Mouse (Mus musculus): ENCODE results near the gene Dpp6. TPM values are rescaled to one million over a fixed set of nuclear protein-coding genes. Genes with fewer than 3 reads are reported as not detected.

Dpp6 gene
- polyA plus RNA-seq, 1 experiment from 2014 or later, result 2.4 TPM

GRCm38 (mm10) chr5:27242078-27242477 is 425.1 kb downstream of the Dpp6 start:
- ATAC-seq (ENCODE audit: insufficient read depth, low FRiP score), result no peak
- no peaks in the 10 kb centered on the region for H3K4me1 ChIP-seq (ENCODE audit: control insufficient read depth, insufficient read depth, low read length)
- WGBS, result 82% methylated on average over 3 of the region's 3 CpGs

GRCm38 (mm10) chr5:27243226-27243625 is 426.2 kb downstream of the Dpp6 start:
- no peaks in the 10 kb centered on the region for H3K9me3 ChIP-seq (replicated peaks; ENCODE audit: control insufficient read depth, low read length)
- H3K27me3 ChIP-seq (ENCODE audit: control insufficient read depth, insufficient read depth, low read length), result no peaks in the 10 kb centered on the region
- no peak overlapping the region for H3K4me2 ChIP-seq (ENCODE audit: low read depth, low read length)
- H3K4me3 ChIP-seq (replicated peaks; ENCODE audit: low read length), result no peak overlapping the region
- no peak overlapping the region for H3K27ac ChIP-seq (ENCODE audit: low read length)
- no peaks in the 10 kb centered on the region for H3K4me1 ChIP-seq (ENCODE audit: control insufficient read depth, insufficient read depth, low read length)
- no peaks in the 10 kb centered on the region for H3K36me3 ChIP-seq (ENCODE audit: control insufficient read depth, insufficient read depth, low read length)
- no peak for ATAC-seq (ENCODE audit: insufficient read depth, low FRiP score)
- H3K9ac ChIP-seq (ENCODE audit: low read length), result no peak overlapping the region
- 87% methylated on average over 1 of the region's 1 CpGs for WGBS

More at GRCm38 (mm10) chr5:27242078-27242477, 425.1 kb downstream of the Dpp6 start:
- no peak overlapping the region for H3K9ac ChIP-seq (ENCODE audit: low read length)
- H3K4me2 ChIP-seq (ENCODE audit: low read depth, low read length), result no peak overlapping the region
- no peaks in the 10 kb centered on the region for H3K27me3 ChIP-seq (ENCODE audit: control insufficient read depth, insufficient read depth, low read length)
- no peaks in the 10 kb centered on the region for H3K9me3 ChIP-seq (replicated peaks; ENCODE audit: control insufficient read depth, low read length)
- no peaks in the 10 kb centered on the region for H3K36me3 ChIP-seq (ENCODE audit: control insufficient read depth, insufficient read depth, low read length)
- no peak overlapping the region for H3K4me3 ChIP-seq (replicated peaks; ENCODE audit: low read length)
- H3K27ac ChIP-seq (ENCODE audit: low read length), result no peak overlapping the region

GRCm38 (mm10) chr5:27247793-27248192 is 430.8 kb downstream of the Dpp6 start:
- WGBS, result 90% methylated on average over 3 of the region's 3 CpGs

GRCm38 (mm10) chr5:27248685-27249084 is 431.7 kb downstream of the Dpp6 start:
- Histone ChIP-seq H3K27me3 (ENCODE audit: control insufficient read depth, insufficient read depth, low read length) (no peaks in the 10 kb centered on the region), H3K27ac (ENCODE audit: low read length) (no peak overlapping the region), H3K4me3 (replicated peaks; ENCODE audit: low read length) (no peak overlapping the region), H3K4me2 (ENCODE audit: low read depth, low read length) (no peak overlapping the region), H3K36me3 (ENCODE audit: control insufficient read depth, insufficient read depth, low read length) (no peaks in the 10 kb centered on the region), H3K4me1 (ENCODE audit: control insufficient read depth, insufficient read depth, low read length) (no peaks in the 10 kb centered on the region), H3K9me3 (replicated peaks; ENCODE audit: control insufficient read depth, low read length) (no peaks in the 10 kb centered on the region), H3K9ac (ENCODE audit: low read length) (no peak overlapping the region)
- no peak for ATAC-seq (ENCODE audit: insufficient read depth, low FRiP score)
- WGBS, result 53% methylated on average over 2 of the region's 2 CpGs

More at GRCm38 (mm10) chr5:27247793-27248192, 430.8 kb downstream of the Dpp6 start:
- Histone ChIP-seq H3K27ac (ENCODE audit: low read length) (no peak overlapping the region), H3K4me2 (ENCODE audit: low read depth, low read length) (no peak overlapping the region), H3K9me3 (replicated peaks; ENCODE audit: control insufficient read depth, low read length) (no peaks in the 10 kb centered on the region), H3K36me3 (ENCODE audit: control insufficient read depth, insufficient read depth, low read length) (no peaks in the 10 kb centered on the region), H3K4me3 (replicated peaks; ENCODE audit: low read length) (no peak overlapping the region), H3K9ac (ENCODE audit: low read length) (no peak overlapping the region), H3K4me1 (ENCODE audit: control insufficient read depth, insufficient read depth, low read length) (no peaks in the 10 kb centered on the region), H3K27me3 (ENCODE audit: control insufficient read depth, insufficient read depth, low read length) (no peaks in the 10 kb centered on the region)
- ATAC-seq (ENCODE audit: insufficient read depth, low FRiP score), result no peak

- H3K27ac ChIP-seq (ENCODE audit: low read length), result no peak overlapping the region
- H3K4me2 ChIP-seq (ENCODE audit: low read depth, low read length), result no peak overlapping the region
- 65% methylated on average over 4 of the region's 4 CpGs for WGBS
- no peaks in the 10 kb centered on the region for H3K36me3 ChIP-seq (ENCODE audit: control insufficient read depth, insufficient read depth, low read length)
- no peaks in the 10 kb centered on the region for H3K4me1 ChIP-seq (ENCODE audit: control insufficient read depth, insufficient read depth, low read length)
- no peak overlapping the region for H3K9ac ChIP-seq (ENCODE audit: low read length)
- no peaks in the 10 kb centered on the region for H3K9me3 ChIP-seq (replicated peaks; ENCODE audit: control insufficient read depth, low read length)
- H3K27me3 ChIP-seq (ENCODE audit: control insufficient read depth, insufficient read depth, low read length), result no peaks in the 10 kb centered on the region
- no peak overlapping the region for H3K4me3 ChIP-seq (replicated peaks; ENCODE audit: low read length)
- ATAC-seq (ENCODE audit: insufficient read depth, low FRiP score), result no peak
Measured at GRCm38 (mm10) chr5:27249951-27250350, 432.9 kb downstream of the Dpp6 start.

GRCm38 (mm10) chr5:27250906-27251305 is 433.9 kb downstream of the Dpp6 start:
- 82% methylated on average over 3 of the region's 3 CpGs for WGBS
- H3K36me3 ChIP-seq (ENCODE audit: control insufficient read depth, insufficient read depth, low read length), result no peaks in the 10 kb centered on the region
- H3K27me3 ChIP-seq (ENCODE audit: control insufficient read depth, insufficient read depth, low read length), result no peaks in the 10 kb centered on the region
- H3K27ac ChIP-seq (ENCODE audit: low read length), result no peak overlapping the region
- no peaks in the 10 kb centered on the region for H3K4me1 ChIP-seq (ENCODE audit: control insufficient read depth, insufficient read depth, low read length)
- ATAC-seq (ENCODE audit: insufficient read depth, low FRiP score), result no peak
- H3K9me3 ChIP-seq (replicated peaks; ENCODE audit: control insufficient read depth, low read length), result no peaks in the 10 kb centered on the region
- no peak overlapping the region for H3K4me2 ChIP-seq (ENCODE audit: low read depth, low read length)
- H3K9ac ChIP-seq (ENCODE audit: low read length), result no peak overlapping the region
- no peak overlapping the region for H3K4me3 ChIP-seq (replicated peaks; ENCODE audit: low read length)

- Histone ChIP-seq H3K9me3 (replicated peaks; ENCODE audit: control insufficient read depth, low read length) (no peaks in the 10 kb centered on the region), H3K27me3 (ENCODE audit: control insufficient read depth, insufficient read depth, low read length) (no peaks in the 10 kb centered on the region), H3K4me1 (ENCODE audit: control insufficient read depth, insufficient read depth, low read length) (no peaks in the 10 kb centered on the region)
Measured at GRCm38 (mm10) chr5:27251361-27251760, 434.4 kb downstream of the Dpp6 start.

GRCm38 (mm10) chr5:27255247-27255646 is 438.2 kb downstream of the Dpp6 start:
- H3K4me3 ChIP-seq (replicated peaks; ENCODE audit: low read length), result no peak overlapping the region
- no peak overlapping the region for H3K9ac ChIP-seq (ENCODE audit: low read length)
- H3K27ac ChIP-seq (ENCODE audit: low read length), result no peak overlapping the region
- 84% methylated on average over 2 of the region's 2 CpGs for WGBS
- ATAC-seq (ENCODE audit: insufficient read depth, low FRiP score), result no peak
- H3K4me1 ChIP-seq (ENCODE audit: control insufficient read depth, insufficient read depth, low read length), result no peaks in the 10 kb centered on the region
- no peaks in the 10 kb centered on the region for H3K9me3 ChIP-seq (replicated peaks; ENCODE audit: control insufficient read depth, low read length)
- no peaks in the 10 kb centered on the region for H3K36me3 ChIP-seq (ENCODE audit: control insufficient read depth, insufficient read depth, low read length)
- H3K27me3 ChIP-seq (ENCODE audit: control insufficient read depth, insufficient read depth, low read length), result no peaks in the 10 kb centered on the region
- no peak overlapping the region for H3K4me2 ChIP-seq (ENCODE audit: low read depth, low read length)

More at GRCm38 (mm10) chr5:27251361-27251760, 434.4 kb downstream of the Dpp6 start:
- H3K27ac ChIP-seq (ENCODE audit: low read length), result no peak overlapping the region
- H3K4me3 ChIP-seq (replicated peaks; ENCODE audit: low read length), result no peak overlapping the region
- H3K9ac ChIP-seq (ENCODE audit: low read length), result no peak overlapping the region
- H3K36me3 ChIP-seq (ENCODE audit: control insufficient read depth, insufficient read depth, low read length), result no peaks in the 10 kb centered on the region
- ATAC-seq (ENCODE audit: insufficient read depth, low FRiP score), result no peak
- no peak overlapping the region for H3K4me2 ChIP-seq (ENCODE audit: low read depth, low read length)

- H3K27me3 ChIP-seq (ENCODE audit: control insufficient read depth, insufficient read depth, low read length), result no peaks in the 10 kb centered on the region
- no peaks in the 10 kb centered on the region for H3K36me3 ChIP-seq (ENCODE audit: control insufficient read depth, insufficient read depth, low read length)
- no peak for ATAC-seq (ENCODE audit: insufficient read depth, low FRiP score)
- WGBS, result 71% methylated on average over 3 of the region's 3 CpGs
- no peak overlapping the region for H3K4me2 ChIP-seq (ENCODE audit: low read depth, low read length)
- no peaks in the 10 kb centered on the region for H3K9me3 ChIP-seq (replicated peaks; ENCODE audit: control insufficient read depth, low read length)
- no peak overlapping the region for H3K4me3 ChIP-seq (replicated peaks; ENCODE audit: low read length)
- H3K9ac ChIP-seq (ENCODE audit: low read length), result no peak overlapping the region
- H3K27ac ChIP-seq (ENCODE audit: low read length), result no peak overlapping the region
- no peaks in the 10 kb centered on the region for H3K4me1 ChIP-seq (ENCODE audit: control insufficient read depth, insufficient read depth, low read length)
Measured at GRCm38 (mm10) chr5:27258636-27259035, 441.6 kb downstream of the Dpp6 start.
